Mouse (Mus musculus) heart, embryonic 15.5 days (tissue): ENCODE results near the gene Pigr. TPM values are rescaled to one million over a fixed set of nuclear protein-coding genes. Genes with fewer than 3 reads are reported as not detected.

Source experiments
- ATAC-seq: fragments of 200-750 bp; cut with Nextera tagmentation; replicated peaks from 2 replicates; pipeline ENCODE4 v1.8.0; 2017; ENCODE audit warnings: low read depth, moderate TSS enrichment; ENCODE audit not compliant: insufficient number of reproducible peaks, insufficient read depth, low FRiP score
- H3K27ac ChIP-seq: fragments of 300-500 bp; sonication (generic); 2 replicates; pipeline ENCODE4 v1.5.1; 2015; ENCODE audit warnings: mild to moderate bottlenecking, inconsistent platforms
- H3K27me3 ChIP-seq: fragments of 300-500 bp; sonication (generic); 2 replicates; pipeline ENCODE4 v1.6.1; 2015; ENCODE audit warnings: inconsistent platforms
- H3K36me3 ChIP-seq: fragments of 300-500 bp; sonication (generic); 2 replicates; pipeline ENCODE4 v1.6.1; 2015; ENCODE audit warnings: mild to moderate bottlenecking, inconsistent platforms
- H3K4me1 ChIP-seq: fragments of 300-500 bp; sonication (generic); replicated peaks from 2 replicates; pipeline ENCODE4 v1.6.1; 2015; ENCODE audit warnings: inconsistent platforms
- H3K4me2 ChIP-seq: fragments of 300-500 bp; sonication (generic); 2 replicates; pipeline ENCODE4 v1.6.1; 2015; ENCODE audit warnings: inconsistent platforms, mild to moderate bottlenecking, moderate library complexity
- H3K4me3 ChIP-seq: fragments of 300-500 bp; sonication (generic); 2 replicates; pipeline ENCODE4 v1.5.1; 2015; ENCODE audit warnings: mild to moderate bottlenecking, inconsistent platforms
- H3K9ac ChIP-seq: fragments of 300-500 bp; sonication (generic); 2 replicates; pipeline ENCODE4 v1.6.1; 2015; ENCODE audit warnings: mild to moderate bottlenecking, inconsistent platforms
- H3K9me3 ChIP-seq: fragments of 300-500 bp; sonication (generic); replicated peaks from 2 replicates; pipeline ENCODE4 v1.6.1; 2016; ENCODE audit warnings: inconsistent platforms
- WGBS: fragments of 180-500 bp; shearing (Covaris S2); methylation state at CpG from one replicate; pipeline ENCODE4 v1.1.7; 2015; ENCODE audit warnings: mixed read lengths; 5-methylcytosine and 5-hydroxymethylcytosine counted together
- polyA plus RNA-seq: library from polyadenylated mRNA; unstranded; fragments of >200 nt; fragmentation: Nextera tagmentation; extraction: Ambion mirVana; gene quantifications from 2 replicates; pipeline ENCODE4 v1.2.1, GENCODE M21; 2015

The Pigr gene
- polyA plus RNA-seq = 0.05 TPM in 1 of 2 replicates, not detected in the other

DNA sequence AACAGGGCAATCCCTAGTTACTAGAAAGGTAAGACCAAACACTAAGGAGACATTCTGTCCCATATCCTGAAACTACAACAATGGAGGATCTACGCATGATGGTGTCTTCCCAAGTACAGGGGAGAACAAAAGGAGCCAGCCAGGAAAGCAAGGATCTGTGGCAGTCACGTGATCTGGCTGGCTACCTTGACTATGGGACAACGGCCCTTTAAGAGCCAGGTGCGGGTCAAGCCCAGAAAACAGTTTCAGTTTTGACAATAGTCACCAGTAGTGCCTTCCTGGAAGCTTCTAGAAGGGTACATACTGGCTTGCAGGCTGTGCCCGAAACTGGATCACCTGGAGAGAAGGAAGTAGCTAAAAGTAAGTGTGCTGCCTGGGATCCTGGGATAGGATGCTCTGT is at the start of gene Pigr:
Gene Pigr (plus strand): TSS at position 237 of the 400 bp plus-strand sequence.
- no peak for ATAC-seq
- Histone ChIP-seq H3K36me3 (no peaks in the 10 kb centered on the region), H3K27ac (no peak within 1 kb of the TSS), H3K4me1 (peaks cover 8% of the 10 kb centered on the region), H3K4me2 (no peak within 1 kb of the TSS), H3K27me3 (no peaks in the 10 kb centered on the region), H3K9me3 (no peaks in the 10 kb centered on the region), H3K9ac (no peak within 1 kb of the TSS), H3K4me3 (no peak within 1 kb of the TSS)
- 91% methylated on average over 5 of the region's 5 CpGs for WGBS

DNA sequence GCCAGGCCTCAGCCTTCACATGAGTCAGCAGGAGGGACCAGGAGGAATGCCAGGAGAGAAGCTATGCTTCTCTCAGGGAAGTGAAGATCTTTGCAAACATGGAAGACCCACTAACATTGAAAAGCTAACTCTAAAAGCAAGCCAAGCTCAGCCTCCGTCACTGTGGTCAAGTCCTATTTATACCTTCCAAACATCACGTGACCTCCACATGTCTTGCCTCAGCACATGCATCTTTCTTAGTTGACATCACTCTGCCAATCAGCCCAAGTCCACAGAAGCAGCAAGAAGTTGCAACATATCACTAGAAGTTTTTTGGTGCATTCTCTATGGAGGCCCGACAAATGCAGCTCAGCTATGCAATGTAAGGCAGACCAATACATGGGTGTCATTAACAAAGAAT is 46.6 kb upstream of the Pigr start:
- H3K4me2 ChIP-seq = no peak overlapping the region
- 79% methylated on average over 3 of the region's 3 CpGs for WGBS
- no peak overlapping the region for H3K9ac ChIP-seq
- no peak overlapping the region for H3K4me3 ChIP-seq
- H3K27ac ChIP-seq = no peak overlapping the region
- H3K36me3 ChIP-seq = no peaks in the 10 kb centered on the region
- ATAC-seq = no peak
- no peaks in the 10 kb centered on the region for H3K27me3 ChIP-seq
- H3K4me1 ChIP-seq = peaks cover 3% of the 10 kb centered on the region
- H3K9me3 ChIP-seq = no peaks in the 10 kb centered on the region

DNA sequence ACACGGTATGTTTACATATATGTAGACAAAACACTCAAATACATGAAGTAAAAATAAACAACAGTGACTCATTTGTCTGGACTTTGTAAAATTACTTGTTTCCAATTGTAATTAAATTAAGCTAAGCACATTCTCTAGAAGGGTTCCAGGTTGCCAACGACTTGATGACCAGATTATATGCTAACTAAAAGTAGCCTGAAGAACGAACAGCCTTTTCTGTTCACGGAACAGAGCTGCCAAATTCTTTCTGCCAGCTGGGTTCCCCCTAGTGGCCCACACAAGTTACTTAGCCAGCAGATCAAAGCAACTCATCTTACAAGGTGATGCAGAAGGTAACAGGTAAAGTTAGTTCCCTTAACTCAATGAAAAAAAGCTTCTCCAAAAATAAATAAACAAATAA is 42.4 kb upstream of the Pigr start:
- H3K4me2 ChIP-seq = no peak overlapping the region
- ATAC-seq = no peak
- no peak overlapping the region for H3K9ac ChIP-seq
- H3K27me3 ChIP-seq = no peaks in the 10 kb centered on the region
- no peak overlapping the region for H3K27ac ChIP-seq
- H3K9me3 ChIP-seq = no peaks in the 10 kb centered on the region
- H3K36me3 ChIP-seq = no peaks in the 10 kb centered on the region
- 20% methylated on average over 4 of the region's 4 CpGs for WGBS
- H3K4me3 ChIP-seq = no peak overlapping the region
- peaks cover 3% of the 10 kb centered on the region for H3K4me1 ChIP-seq

DNA sequence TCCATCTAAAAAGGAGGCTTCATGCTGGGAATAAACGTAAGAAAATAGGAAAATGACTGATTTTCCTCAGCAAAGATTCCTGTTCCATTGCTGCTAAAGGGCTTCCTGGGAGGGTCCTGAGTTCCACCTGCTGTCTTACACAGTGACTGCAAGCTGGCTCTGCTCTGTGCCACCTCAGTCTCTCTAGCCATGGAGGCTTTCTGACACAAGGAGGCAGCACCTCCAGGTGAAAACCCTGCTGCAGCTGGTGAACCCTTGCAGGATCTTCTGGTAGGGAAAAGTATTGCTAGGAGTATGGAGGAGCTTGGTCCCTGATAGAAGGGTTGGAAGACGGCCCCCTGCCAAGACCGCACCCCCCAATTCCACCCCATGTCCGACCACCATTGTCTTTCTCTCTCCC is 39.5 kb upstream of the Pigr start:
- Histone ChIP-seq H3K4me1 (peaks cover 3% of the 10 kb centered on the region), H3K36me3 (no peaks in the 10 kb centered on the region), H3K4me3 (no peak overlapping the region), H3K9me3 (no peaks in the 10 kb centered on the region), H3K27ac (no peak overlapping the region), H3K27me3 (no peaks in the 10 kb centered on the region), H3K4me2 (no peak overlapping the region), H3K9ac (no peak overlapping the region)
- WGBS = 28% methylated on average over 4 of the region's 4 CpGs
- no peak for ATAC-seq

DNA sequence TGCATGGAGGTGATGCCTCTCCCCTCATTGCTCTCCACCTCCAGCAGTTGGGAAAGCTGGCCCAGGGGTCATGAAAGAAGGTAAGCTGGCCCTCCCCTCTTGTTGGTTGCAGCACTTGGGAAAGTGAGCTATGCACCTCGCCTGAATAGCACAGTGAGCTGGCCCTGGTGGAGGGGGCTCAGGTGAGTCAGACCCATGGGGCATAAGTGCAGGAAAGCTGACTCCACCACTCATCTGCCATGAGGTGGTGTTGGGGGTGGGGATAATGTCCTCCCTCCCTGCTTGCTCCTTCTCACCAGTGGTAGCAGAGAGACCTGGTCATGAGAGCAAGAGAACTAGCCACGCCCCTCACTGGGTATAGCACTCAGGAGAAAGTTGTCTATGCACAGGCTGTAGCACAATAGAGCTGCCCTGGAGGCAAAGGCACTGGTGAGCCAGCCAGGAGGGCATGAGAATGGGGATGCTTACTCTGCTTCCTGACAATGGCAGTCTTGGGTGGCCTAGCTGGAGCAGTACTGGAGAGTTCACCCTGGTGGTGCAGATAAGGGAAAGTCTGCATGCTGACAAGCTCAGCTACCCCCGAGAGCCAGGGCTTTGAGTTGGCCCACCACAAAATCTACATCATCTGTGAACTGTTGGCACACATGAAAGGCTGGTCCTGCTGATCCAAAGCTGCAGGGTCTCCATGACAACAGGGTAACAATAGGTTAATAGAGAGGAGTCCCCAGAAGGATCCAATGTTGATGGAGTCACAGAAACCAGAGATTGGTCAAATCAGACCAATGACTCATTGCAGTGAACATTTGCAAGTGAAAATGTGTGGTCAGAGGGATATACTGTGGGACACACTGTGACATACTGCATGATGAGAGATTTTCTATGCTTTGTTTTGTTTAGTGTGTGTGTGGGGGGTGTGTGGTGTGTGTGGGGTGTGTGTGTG is 36.7 kb upstream of the Pigr start:
- Histone ChIP-seq H3K27me3 (no peaks in the 10 kb centered on the region), H3K4me1 (no peaks in the 10 kb centered on the region)
- ATAC-seq = no peak

DNA sequence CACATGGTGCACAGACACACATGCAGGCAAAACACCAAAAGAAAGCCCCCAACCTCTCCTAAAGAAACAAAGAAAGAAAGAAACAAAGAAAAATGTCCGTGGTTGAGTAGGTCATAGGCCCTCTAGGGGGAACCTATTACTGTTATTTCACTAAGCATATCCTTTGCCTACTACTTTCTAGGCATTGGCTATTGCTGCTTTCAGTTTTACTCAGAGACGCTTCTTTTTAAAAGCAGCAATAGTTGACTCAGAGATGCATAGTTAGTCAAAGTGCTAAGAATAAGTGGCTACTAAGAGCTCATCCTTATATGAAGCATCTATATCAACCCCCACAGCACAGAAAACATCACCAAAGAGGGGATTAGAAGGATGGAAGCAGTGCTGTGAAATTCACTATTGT is 31.2 kb upstream of the Pigr start:
- H3K27me3 ChIP-seq = no peaks in the 10 kb centered on the region
- no peaks in the 10 kb centered on the region for H3K4me1 ChIP-seq
- WGBS = 72% methylated on average over 2 of the region's 2 CpGs
- H3K4me2 ChIP-seq = no peak overlapping the region
- H3K9me3 ChIP-seq = no peaks in the 10 kb centered on the region
- no peak overlapping the region for H3K9ac ChIP-seq
- H3K36me3 ChIP-seq = no peaks in the 10 kb centered on the region
- no peak for ATAC-seq
- H3K27ac ChIP-seq = no peak overlapping the region
- H3K4me3 ChIP-seq = no peak overlapping the region

More for the DNA sequence above, 36.7 kb upstream of the Pigr start:
- Histone ChIP-seq H3K4me2 (no peak overlapping the region), H3K27ac (no peak overlapping the region), H3K9ac (no peak overlapping the region), H3K36me3 (no peaks in the 10 kb centered on the region), H3K9me3 (no peaks in the 10 kb centered on the region), H3K4me3 (no peak overlapping the region)
- 66% methylated on average over 3 of the region's 3 CpGs for WGBS

DNA sequence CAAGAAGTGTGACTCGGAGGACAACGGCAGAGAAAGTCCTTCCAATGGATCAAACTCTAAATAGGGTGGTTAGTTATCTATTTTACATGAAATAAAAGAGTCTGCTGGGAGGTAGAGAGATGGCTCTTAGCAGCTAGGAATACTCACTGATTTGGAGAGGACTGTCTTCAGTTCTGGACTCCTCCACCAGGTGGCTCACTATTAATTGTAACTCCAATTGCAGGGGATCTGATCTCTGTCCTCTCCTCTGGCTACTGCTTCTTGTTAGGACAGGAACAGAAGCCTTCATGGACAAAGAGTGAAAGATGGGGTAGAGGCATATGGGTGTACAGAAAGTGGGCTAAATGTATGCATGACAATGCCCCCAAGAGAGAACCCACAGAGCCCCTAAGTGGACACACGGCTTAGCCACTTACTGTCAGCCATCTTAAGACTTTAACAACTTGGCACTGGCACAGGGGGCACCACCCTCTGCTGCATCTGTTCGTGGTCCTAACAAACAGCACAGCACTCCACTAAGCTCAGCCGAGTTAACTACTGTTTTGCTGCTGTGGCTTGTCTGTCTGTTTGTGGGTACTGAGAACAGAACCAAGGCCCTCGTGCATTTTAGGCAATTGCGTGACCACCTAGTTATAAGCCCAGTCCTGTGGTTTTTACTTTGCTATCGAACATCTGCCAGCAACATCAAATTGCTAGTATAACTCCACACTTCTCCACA is 29.4 kb upstream of the Pigr start:
- WGBS = 77% methylated on average over 8 of the region's 8 CpGs
- no peaks in the 10 kb centered on the region for H3K27me3 ChIP-seq
- no peak for ATAC-seq
- H3K36me3 ChIP-seq = no peaks in the 10 kb centered on the region
- no peaks in the 10 kb centered on the region for H3K4me1 ChIP-seq
- H3K4me3 ChIP-seq = no peak overlapping the region
- no peaks in the 10 kb centered on the region for H3K9me3 ChIP-seq
- H3K4me2 ChIP-seq = no peak overlapping the region
- no peak overlapping the region for H3K27ac ChIP-seq
- no peak overlapping the region for H3K9ac ChIP-seq

DNA sequence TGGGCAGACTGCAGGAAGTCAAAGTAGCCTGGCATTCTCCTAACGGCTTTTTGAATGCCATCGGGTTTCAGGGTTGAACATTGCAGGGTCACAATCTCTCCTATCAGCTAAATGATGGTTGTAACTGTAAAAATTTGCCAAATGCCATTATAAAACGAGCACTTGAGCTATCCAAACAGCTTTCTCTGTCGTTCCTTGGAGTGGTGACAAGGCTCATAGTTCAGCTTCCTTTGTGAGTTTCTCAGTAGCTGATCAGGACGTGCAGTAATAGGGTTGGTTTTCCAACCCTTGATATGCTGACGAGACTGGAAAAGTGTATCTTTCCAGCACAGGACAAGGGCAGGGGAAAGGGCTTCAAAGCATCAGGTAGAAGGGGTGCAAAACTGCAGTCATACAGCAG is 28.4 kb upstream of the Pigr start:
- 50% methylated on average over 6 of the region's 6 CpGs for WGBS
- Histone ChIP-seq H3K9me3 (no peaks in the 10 kb centered on the region), H3K4me3 (no peak overlapping the region), H3K27ac (no peak overlapping the region), H3K4me2 (no peak overlapping the region), H3K27me3 (no peaks in the 10 kb centered on the region), H3K9ac (no peak overlapping the region), H3K36me3 (no peaks in the 10 kb centered on the region), H3K4me1 (peaks cover 6% of the 10 kb centered on the region)
- no peak for ATAC-seq

DNA sequence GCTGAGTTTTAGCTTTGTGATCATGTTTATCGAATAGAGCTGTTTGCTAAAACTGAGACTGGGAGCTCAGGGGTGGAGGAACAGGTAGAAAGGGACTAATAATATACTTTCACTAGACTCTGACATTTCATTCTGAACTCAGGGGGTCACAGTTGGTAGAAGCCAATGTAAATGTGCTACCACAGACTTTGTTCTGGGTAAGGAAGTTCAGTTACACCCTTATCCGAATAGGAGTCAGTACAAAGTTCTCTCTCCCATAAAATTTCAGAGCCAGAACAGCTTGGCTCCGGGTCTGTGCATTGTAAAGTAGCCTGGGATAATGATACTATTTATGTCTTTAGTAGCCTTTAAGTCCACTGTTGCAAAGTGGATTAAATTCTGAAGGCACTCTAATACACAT is 27.9 kb upstream of the Pigr start:
- H3K9me3 ChIP-seq = no peaks in the 10 kb centered on the region
- no peaks in the 10 kb centered on the region for H3K27me3 ChIP-seq
- H3K9ac ChIP-seq = no peak overlapping the region
- no peak overlapping the region for H3K4me3 ChIP-seq
- WGBS = 71% methylated on average over 3 of the region's 3 CpGs
- H3K4me2 ChIP-seq = no peak overlapping the region
- no peak for ATAC-seq
- no peaks in the 10 kb centered on the region for H3K36me3 ChIP-seq
- H3K27ac ChIP-seq = no peak overlapping the region
- H3K4me1 ChIP-seq = peaks cover 10% of the 10 kb centered on the region

DNA sequence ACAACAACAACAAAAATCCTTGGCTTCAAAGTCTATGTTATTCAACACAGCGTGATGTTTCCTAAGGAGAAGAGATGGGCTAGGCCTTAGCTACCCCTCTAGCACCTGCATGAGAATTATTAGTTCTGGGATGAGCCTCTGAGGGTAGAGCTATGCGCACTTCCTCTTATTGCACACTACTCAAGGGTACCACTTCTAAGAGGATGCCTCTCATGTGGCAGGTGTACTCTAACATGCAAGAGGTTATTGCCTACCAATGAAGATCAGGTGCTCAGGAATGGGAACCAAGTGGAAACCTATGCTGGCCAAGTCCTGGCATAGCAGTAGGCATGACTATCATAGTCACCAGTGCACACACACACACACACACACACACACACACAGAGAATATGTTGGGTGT is 27.1 kb upstream of the Pigr start:
- Histone ChIP-seq H3K36me3 (no peaks in the 10 kb centered on the region), H3K27ac (no peak overlapping the region), H3K9ac (no peak overlapping the region), H3K4me1 (peaks cover 17% of the 10 kb centered on the region), H3K4me3 (no peak overlapping the region), H3K27me3 (no peaks in the 10 kb centered on the region), H3K4me2 (no peak overlapping the region), H3K9me3 (no peaks in the 10 kb centered on the region)
- no peak for ATAC-seq
- 88% methylated on average over 2 of the region's 2 CpGs for WGBS

DNA sequence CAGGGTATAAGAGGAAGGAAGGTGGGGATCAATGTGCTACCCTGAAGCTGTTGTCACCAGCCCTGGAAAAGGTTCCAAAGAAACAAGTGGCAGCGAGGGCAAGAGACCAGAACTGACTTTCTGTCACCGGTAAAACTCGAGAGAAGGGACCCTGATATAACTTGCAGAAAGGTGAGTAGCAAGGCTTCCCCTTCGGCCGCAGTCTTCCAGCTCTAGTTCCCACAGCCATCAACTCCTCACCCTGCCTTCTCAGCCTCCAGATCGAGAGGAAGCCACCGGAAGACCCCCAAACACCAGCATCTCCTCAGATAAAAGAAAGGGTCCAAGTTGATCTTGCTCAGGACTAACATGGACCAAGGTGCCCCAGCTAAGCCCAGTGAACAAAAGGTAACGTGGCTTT is 25.9 kb upstream of the Pigr start, which contains the start of gene Fcamr:
Gene Fcamr (plus strand): TSS at position 301 of the 400 bp plus-strand sequence.
- no peak within 1 kb of the TSS for H3K4me3 ChIP-seq
- no peak for ATAC-seq
- H3K9ac ChIP-seq = no peak within 1 kb of the TSS
- no peaks in the 10 kb centered on the region for H3K27me3 ChIP-seq
- no peaks in the 10 kb centered on the region for H3K36me3 ChIP-seq
- WGBS = 86% methylated on average over 8 of the region's 8 CpGs
- H3K9me3 ChIP-seq = no peaks in the 10 kb centered on the region
- no peak within 1 kb of the TSS for H3K4me2 ChIP-seq
- H3K4me1 ChIP-seq = peaks cover 25% of the 10 kb centered on the region
- H3K27ac ChIP-seq = no peak within 1 kb of the TSS
